Mouse (Mus musculus) WW6 (cell line): ENCODE data around the gene Cnfn.
"Not testable (repeated sequence)": the region's sequence is repeated elsewhere in the genome, so short reads cannot be mapped to it uniquely, and the experiment has no call there.

Source experiments
- DNase-seq: peaks from one replicate; pipeline ENCODE4 v3.0.0-alpha.2; 2013; ENCODE audit warnings: low read depth, low spot score

Gene Cnfn

DNA sequence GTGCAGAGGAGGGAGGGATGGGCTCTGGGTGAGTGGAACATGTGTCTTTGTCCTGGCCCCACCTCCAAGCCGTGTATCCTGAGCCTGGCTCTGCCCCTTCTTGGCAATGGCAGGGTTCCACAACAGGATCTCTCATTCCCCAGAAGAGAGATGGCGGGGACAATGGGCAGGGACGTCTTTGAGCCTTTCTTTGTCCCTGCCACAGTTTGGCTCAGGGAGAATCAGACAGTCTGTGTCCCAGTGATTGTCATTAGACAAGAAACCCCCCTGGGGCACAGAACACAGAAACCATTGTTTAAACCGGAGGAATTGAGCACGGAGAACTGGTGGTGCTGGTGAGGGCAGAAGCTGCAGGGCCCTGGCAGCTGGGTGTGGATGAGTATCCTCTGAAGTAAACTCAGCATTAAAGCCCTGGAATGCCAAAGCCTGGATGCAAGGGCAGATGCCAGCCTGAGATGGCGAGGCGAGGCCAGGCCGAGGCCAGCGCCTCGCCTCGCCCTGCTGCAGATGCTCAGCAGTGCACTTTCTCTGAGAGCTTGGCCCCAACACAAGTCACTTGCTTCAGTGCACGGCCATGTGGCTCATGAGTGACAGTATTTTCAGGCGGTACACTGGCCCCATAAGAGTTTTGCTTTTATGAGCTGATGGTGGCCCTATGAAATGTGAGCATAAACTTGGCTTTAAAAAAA is 3.4 kb downstream of the Cnfn start:
- no peak for DNase-seq

DNA sequence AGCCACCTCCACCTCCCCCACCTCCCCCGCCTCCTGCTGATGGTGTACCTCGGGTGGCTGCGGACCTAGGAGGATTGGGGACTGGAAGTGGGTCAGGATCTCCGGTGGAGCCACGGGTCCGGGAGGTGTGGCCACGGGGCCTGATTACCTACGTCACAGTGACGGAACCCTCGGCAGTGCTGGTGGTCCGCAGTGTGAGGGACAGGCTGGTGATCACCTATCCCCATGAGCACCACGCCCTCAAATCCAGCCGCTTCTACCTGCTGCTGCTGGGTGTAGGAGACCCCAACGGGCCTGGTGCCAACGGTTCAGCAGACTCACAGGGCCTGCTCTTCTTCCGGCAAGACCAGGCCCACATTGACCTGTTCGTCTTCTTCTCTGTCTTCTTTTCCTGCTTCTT is 5.9 kb downstream of the Cnfn start:
- no peak for DNase-seq

DNA sequence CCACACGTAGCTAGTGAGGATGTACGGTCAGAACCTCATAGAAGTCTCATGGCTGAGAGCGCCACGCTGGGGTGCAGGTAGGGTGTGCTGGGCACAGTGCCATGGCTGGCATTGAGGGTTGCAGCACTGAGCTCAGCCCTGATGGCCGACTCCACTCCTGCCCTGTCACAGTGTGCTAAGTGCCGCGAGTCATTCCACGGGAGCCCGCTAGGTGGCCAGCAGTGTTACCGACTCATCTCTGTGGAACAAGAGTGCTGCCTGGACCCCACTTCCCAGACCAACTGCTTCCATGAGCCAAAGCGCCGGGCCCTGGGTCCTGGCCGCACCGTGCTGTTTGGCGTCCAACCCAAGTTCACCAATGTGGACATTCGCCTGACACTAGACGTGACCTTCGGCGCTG is 6.4 kb downstream of the Cnfn start:
- DNase-seq, result no peak

DNA sequence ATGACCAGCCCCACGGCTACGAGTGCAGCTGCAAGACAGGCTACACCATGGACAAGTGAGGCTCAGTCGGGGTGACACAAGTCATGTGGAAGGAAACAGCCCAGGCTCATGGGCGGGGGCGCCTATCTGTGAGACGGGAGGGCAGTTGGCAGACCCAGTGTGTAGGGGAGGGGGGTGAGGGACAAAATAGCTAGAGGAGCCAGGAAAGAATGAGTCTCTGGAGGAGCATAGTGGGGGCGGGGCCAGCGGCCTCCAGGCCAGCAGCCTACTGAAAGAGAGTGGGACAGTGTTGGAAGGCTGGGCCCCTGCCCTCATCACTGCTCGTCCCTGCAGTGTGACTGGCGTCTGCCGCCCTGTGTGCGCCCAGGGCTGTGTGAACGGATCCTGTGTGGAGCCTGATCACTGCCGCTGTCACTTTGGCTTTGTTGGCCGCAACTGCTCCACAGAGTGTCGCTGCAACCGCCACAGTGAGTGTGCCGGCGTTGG is 10.8 kb downstream of the Cnfn start:
- DNase-seq, result no peak

DNA sequence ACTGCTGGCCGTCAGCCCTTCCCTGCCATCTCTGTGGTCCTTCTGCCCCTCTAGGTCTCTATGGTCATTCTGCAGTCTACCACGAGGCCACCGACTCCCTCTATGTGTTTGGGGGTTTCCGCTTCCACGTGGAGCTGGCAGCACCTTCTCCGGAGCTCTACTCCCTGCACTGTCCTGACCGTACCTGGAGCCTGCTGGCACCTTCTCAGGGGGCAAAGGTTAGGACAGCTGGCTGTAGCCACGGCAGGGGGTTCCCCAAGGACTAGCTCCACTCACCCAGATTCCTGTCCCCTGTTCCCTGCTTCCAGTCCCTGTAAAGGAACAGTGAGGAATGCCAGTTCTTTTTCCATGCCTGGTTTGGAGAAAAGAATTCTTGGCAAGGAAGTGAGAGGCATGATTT is 20.7 kb downstream of the Cnfn start:
- no peak for DNase-seq

DNA sequence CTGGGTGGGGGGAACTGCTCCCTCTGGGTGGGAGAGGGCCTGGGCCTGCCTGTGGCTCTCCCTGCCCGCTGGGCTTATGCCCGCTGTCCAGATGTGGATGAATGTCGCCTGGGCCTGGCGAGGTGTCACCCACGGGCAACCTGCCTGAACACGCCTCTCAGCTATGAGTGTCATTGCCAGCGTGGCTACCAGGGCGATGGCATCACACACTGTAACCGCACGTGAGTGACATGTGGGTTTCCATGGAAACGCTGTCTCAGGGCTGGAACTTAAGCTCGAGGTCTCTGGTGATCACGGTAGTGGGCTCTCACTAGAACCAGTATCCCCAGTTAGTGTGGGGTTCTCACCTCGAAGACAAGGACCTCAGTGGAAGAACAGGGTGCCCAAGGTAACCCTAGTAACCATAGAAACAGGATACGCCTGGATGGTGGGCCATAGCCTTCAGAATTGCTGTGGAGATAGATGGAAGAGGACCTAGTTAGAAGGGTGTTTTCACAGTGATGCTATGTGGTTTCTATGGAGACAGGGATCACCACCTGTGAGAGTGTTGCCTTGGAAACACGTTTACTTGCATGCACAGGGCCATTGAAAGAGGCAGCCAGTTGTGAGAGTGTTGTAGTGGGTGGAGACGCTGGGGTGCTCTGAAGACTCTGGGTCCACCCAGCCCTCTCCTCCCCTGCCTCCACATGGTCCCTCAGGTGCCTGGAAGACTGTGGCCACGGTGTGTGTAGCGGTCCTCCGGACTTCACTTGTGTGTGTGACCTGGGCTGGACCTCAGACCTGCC is 28.3 kb downstream of the Cnfn start:
- no peak for DNase-seq

DNA sequence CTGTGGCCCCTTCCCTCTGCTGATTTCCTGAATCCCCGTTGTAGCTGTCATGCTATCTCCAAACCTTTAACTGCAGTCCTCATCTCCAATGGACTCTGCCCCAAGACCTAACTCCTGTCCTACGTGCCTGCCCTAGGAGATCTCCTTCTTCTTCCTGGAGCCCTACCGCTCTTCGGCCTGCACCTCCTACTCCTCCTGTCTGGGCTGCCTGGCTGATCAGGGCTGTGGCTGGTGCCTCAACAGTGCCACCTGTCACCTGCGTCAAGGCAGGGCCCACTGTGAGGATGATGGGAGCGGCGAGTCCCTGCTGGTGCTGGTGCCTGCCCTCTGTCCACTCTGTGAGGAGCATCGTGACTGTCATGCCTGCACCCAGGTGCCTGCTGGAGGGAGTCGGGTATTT is 30.2 kb downstream of the Cnfn start:
- DNase-seq, result no peak

DNA sequence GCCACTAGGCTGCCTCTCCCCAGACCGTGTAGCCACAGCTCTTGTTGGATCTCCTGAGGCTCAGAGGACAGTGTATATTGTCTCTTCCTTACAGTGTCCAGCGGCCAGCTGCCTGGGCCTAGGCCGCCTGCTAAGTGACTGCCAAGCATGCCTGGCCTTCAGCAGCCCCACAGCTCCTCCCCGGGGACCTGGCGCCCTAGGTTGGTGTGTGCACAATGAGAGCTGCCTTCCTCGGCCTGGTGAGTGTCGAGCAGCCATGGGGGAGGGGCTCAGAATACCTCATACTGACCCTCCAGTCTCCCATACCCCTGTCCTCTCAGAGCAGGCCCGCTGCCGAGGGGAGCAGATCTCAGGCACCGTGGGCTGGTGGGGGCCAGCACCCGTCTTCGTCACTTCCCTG is 35.1 kb downstream of the Cnfn start:
- DNase-seq, result no peak

DNA sequence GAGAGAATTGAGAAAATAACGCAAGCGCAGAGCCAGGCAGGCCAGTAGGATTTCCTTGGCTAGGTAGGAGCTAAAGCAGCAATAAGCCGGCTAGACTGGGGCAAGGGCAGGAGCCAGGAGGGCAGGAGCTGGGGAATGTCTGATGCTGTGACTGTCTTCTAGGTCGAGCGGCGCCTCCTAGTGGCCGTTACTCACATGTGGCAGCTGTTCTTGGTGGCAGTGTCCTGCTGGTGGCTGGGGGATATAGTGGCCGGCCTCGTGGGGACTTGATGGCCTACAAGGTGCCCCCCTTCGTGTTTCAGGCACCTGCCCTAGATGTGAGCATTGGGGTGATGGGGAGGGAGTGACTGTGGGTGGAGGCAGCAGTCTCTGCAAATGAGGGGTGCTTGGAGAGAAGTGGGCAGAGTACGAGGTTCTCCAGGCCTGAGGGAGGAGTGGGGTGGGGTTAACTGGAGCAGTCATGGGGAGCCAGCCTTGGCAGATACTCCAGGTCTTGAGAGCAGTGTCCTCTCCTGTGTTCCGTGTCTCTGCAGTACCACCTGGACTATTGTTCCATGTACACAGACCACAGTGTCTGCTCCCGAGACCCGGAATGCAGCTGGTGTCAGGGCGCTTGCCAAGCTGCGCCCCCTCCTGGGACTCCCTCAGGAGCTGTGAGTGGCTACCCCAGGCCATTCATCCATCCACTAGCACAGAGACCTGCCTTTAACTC is 35.8 kb downstream of the Cnfn start:
- peak; percentile 54 for DNase-seq

DNA sequence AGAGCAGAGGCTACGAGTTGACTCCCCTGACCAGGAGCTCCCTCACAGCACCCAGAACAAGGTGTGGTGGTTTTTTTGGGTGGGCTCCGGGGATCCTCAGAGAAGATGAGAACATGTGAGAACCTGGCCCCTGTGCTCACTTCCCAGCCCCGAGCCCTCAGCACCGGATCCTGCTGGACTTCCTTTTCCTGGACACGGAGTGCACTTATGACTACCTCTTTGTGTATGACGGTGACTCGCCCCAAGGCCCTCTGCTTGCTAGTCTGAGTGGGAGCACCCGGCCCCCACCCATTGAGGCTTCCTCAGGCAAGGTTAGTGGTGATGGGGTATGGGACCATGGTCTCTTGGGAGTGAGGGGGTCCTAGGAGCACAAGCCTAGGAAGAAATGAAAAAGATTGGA is 43.3 kb downstream of the Cnfn start:
- no peak for DNase-seq

DNA sequence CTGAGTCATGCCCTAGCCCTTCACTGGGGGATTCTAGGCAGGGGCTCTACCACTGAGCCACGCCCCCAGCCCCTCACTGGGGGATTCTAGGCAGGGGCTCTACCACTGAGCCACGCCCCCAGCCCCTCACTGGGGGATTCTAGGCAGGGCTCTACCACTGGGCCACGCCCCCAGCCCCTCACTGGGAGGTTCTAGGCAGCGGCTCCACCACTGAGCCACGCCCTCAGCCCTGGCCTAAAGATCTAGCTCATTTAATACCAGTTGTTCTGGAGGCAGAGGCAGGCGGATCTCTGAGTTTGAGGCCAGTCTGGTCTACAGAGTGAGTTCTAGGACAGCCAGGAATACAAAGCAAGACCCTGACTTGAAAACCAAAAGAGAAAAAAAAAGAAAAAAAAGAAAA is 44.1 kb downstream of the Cnfn start:
- DNase-seq, result not testable (repeated sequence)

DNA sequence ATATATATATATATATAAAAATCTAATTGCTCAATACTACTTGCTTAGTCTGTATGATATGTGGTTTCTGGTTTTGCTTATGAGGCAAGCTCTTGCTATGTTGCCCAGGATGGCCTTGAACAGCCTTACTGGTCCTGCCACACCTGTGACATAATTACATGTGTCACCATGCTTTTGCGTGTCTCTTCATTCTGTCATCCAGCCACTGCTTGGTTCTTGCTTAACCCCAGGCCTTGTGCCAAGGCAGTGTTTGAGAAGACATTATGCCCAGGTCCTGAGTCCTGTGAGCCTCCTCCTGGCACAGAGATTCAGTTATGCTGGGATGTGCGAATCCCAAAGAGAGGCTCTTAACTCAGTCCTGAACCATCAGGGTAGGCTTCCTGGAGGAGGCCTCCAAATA is 46.3 kb downstream of the Cnfn start:
- no peak for DNase-seq

DNA sequence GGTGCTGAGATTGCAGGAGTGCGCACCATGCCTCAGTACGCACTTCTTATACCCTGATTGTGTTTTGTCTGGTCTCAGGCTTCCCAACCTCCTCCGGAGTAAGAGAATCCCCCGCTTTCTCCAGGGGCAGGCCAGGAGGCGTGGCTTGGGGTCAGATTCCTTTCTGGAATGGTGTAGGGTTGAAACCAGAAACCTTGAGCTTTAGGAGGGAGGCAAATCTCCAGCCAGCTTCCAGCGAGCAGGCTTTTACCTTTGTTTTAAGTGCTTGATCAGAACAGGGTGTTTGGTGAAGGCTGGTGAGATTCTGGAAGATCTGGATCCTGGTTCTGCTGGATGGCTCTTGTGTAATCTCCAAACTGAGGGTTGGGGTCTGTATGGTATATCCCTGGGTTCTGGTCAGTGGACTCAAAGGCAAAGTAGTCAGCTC is 47.5 kb downstream of the Cnfn start:
- DNase-seq, result no peak
